Mouse (Mus musculus) spleen, adult 2 months (tissue): ENCODE measurements around the gene Stab1. TPM values are rescaled to one million over a fixed set of nuclear protein-coding genes. Genes with fewer than 3 reads are reported as not detected.
A peak's percentile ranks its signal among the peaks of the same experiment; 100 is the strongest.

Experiments used
- DNase-seq, 2 experiments: peaks; one replicate each; pipeline versions ENCODE4 v3.0.0 to v3.0.0-alpha.2; 2012 to 2021; ENCODE audit warnings: low spot score in 2 of 2, low read depth in 1 of 2
- H3K27ac ChIP-seq: fragments of 200-500 bp; 2 replicates; pipeline ENCODE4 v1.5.1; 2012; ENCODE audit warnings: low read length, inconsistent platforms; ENCODE audit not compliant: insufficient read depth
- H3K27me3 ChIP-seq: fragments of 200-500 bp; 2 replicates; pipeline ENCODE4 v1.6.1; 2012; ENCODE audit warnings: mild to moderate bottlenecking, moderate library complexity, low read length, inconsistent platforms; ENCODE audit not compliant: control insufficient read depth, insufficient read depth
- H3K36me3 ChIP-seq: fragments of 200-500 bp; 2 replicates; pipeline ENCODE4 v1.6.1; 2012; ENCODE audit warnings: mild to moderate bottlenecking, low read length, inconsistent platforms; ENCODE audit not compliant: control insufficient read depth, insufficient read depth
- H3K4me1 ChIP-seq: fragments of 200-500 bp; 2 replicates; pipeline ENCODE4 v1.6.1; 2011; ENCODE audit warnings: inconsistent platforms; ENCODE audit not compliant: control insufficient read depth, insufficient read depth, insufficient read length
- H3K4me3 ChIP-seq: fragments of 200-500 bp; 2 replicates; pipeline ENCODE4 v1.5.1; 2011; ENCODE audit warnings: mild to moderate bottlenecking, inconsistent platforms; ENCODE audit not compliant: insufficient read depth, insufficient read length; ENCODE audit errors: extremely low read depth
- CTCF ChIP-seq: fragments of 200-500 bp; IDR thresholded peaks from 2 replicates; pipeline ENCODE4 v1.5.1; 2011; ENCODE audit warnings: mild to moderate bottlenecking, inconsistent platforms; ENCODE audit not compliant: insufficient read depth, insufficient read length, insufficient replicate concordance; ENCODE audit errors: extremely low read depth
- POLR2A ChIP-seq: fragments of 200-500 bp; IDR thresholded peaks from 2 replicates; pipeline ENCODE4 v1.6.1; 2011; ENCODE audit warnings: low read depth, low read length, inconsistent platforms
- WGBS: fragments of 180-500 bp; shearing (Covaris S2); methylation state at CpG from one replicate; pipeline ENCODE4 v1.1.7; 2018; 5-methylcytosine and 5-hydroxymethylcytosine counted together
- polyA plus RNA-seq: library from polyadenylated mRNA; depleted of rRNA; stranded (reverse); fragments of >200 nt; gene quantifications from 2 replicates; pipeline ENCODE4 v1.2.3, GENCODE M21; 2012

Gene Stab1
- polyA plus RNA-seq, 1 experiment = 44.3 TPM

DNA sequence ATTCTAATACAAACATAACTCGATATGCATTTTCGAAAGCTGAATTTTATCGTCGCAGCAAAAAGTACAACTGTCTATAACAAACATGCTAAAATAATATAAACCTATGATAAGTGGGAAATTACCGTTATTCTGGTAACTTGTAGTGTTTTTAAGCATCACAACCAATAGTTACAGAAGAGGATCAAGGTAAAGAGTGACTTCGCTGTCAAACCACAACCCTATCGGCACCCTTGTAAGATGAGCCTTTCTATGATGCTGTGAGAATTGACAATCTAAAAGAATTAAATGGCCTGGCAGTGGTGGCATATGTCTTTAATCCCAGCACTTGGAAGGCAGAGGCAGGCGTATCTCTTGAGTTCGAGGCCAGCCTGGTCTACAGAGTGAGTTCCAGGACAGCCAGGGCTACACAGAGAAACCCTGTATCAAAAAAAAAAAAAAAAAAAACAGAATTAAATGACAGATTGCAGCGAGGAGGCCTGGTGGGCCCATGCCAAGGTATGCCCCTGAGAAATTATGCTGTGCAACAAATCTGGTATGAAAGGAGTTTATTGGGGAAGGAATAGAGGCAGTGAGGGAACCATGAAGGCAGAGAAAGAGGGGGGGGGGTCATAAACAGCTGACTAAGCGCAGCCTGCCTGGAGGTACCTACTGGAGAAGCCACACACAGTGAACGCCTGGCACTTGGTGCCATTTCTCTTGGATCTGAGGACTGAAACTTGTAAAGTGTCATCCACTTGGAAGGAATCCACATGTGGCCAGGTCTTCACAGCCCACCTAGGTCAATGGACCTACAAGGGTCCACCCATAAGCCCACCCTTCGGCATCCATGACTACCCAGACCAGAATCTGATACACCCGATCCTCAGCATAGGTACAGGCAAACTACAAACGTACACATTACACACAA lies 38.9 kb downstream of the Stab1 start:
- Histone ChIP-seq H3K4me1 (peaks cover 16% of the 10 kb centered on the region), H3K27ac (no peak overlapping the region), H3K36me3 (no peaks in the 10 kb centered on the region), H3K4me3 (peak overlapping the region; percentile 56), H3K27me3 (0 out of 2 replicates have a peak, but pooled peaks cover 1% of the 10 kb centered on the region)
- 61% methylated on average over 15 of the region's 15 CpGs for WGBS
- no peak for DNase-seq
- no peak for TF ChIP-seq CTCF
- TF ChIP-seq POLR2A = no peak

DNA sequence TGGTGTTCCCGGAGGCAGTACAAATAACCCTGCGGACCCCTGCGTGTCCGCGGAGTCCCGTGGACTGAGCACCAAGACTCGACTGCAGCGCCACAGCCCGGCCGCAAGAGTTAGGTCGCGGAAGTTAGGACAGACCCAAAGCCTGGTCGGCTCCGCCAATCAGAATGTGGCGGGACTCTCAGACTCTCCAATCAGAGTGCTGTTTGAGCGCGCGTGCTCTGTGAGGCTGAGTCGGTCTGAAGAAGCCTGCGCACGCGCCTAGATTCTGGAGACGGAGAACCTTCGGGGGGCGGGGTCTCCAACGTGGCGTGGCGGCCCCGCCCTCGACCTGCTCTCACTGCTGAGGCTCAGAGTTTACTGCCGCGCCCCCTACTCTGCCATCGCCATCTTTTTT lies 39.6 kb downstream of the Stab1 start, which contains the start of gene Smim4:
Gene Smim4 (minus strand): TSS at position 131 of the 394 bp plus-strand sequence.
- Histone ChIP-seq H3K36me3 (no peaks in the 10 kb centered on the region), H3K27ac (peak within 1 kb of the TSS; percentile 82), H3K4me3 (peak within 1 kb of the TSS; percentile 82), H3K4me1 (peaks cover 16% of the 10 kb centered on the region), H3K27me3 (0 out of 2 replicates have a peak, but pooled peaks cover 1% of the 10 kb centered on the region)
- peak; percentile 97 to 98 for DNase-seq
- TF ChIP-seq POLR2A (peak; percentile 82), CTCF (peak; percentile 53; the same call in 1 of the 2 replicates)
- under 1% methylated on average over 33 of the region's 33 CpGs for WGBS

DNA sequence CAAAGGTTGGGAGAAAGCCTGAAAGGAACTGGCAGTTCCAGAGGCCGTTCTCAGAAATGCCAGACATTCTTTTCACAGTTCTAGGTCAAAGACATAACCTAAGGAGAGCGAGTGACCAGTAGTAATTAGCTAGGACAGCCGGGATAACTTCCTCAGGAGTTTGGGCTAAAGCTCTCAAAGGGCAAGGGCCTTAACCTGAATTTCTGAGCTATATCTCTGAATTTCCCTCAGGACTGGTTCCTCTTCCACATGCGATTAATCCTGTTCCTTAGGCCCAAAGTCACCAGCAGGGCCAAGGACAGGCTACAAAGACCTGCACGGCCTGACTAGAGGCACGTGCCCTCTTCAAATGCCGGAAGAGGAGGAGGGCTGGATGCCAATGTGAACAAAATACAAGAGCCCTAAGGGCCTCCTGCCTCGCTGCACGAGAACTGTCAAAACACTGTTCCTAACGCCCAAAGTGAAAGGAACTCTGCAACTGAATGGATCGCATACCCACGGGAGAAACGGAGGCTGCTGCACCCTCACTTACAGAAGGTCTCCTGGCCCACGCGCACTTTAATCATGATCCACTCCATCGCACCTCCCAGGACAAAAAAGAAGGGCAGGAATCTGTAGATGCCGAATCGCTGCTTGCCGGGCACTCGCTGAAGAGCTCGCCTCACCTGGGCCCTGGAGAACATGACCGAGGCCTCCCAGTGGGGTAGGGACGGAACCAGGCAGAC lies 40.2 kb downstream of the Stab1 start:
- H3K36me3 ChIP-seq = peaks cover 2% of the 10 kb centered on the region
- H3K27me3 ChIP-seq = 0 out of 2 replicates have a peak, but pooled peaks cover 1% of the 10 kb centered on the region
- no peak for TF ChIP-seq POLR2A
- TF ChIP-seq CTCF = no peak; the same call in 1 of the 2 replicates
- H3K4me3 ChIP-seq = peak overlapping the region; percentile 82
- 1% methylated on average over 23 of the region's 23 CpGs for WGBS
- peak overlapping the region; percentile 82 for H3K27ac ChIP-seq
- peak; percentile 36 to 37 for DNase-seq
- H3K4me1 ChIP-seq = peaks cover 16% of the 10 kb centered on the region

DNA sequence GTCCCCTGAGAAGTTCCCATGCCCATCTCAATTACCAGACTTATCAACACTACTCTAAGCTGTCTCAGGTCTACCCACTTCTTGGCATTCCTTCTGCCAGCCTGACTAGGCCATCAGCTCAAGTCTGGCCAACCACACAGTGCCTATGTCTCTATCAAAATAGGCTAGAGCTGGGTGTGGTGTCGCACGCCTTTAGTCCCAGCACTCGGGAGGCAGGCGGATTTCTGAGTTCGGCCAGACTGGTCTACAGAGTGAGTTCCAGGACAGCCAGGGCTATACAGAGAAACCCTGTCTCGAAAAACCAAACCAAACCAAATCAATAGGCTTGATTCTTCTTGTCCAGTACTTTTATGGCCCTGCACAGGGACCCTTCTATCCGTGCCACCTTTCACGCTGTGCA lies 41.6 kb downstream of the Stab1 start:
- Histone ChIP-seq H3K4me3 (no peak overlapping the region), H3K27ac (no peak overlapping the region), H3K36me3 (peaks cover 3% of the 10 kb centered on the region), H3K27me3 (0 out of 2 replicates have a peak, but pooled peaks cover 1% of the 10 kb centered on the region), H3K4me1 (peaks cover 16% of the 10 kb centered on the region)
- 89% methylated on average over 8 of the region's 8 CpGs for WGBS
- TF ChIP-seq POLR2A = no peak
- TF ChIP-seq CTCF = no peak
- DNase-seq = no peak

GRCm38 (mm10) chr14:31125106-31126075 lies 43.0 kb downstream of the Stab1 start:
- peaks cover 5% of the 10 kb centered on the region for H3K4me1 ChIP-seq
- WGBS = 84% methylated on average over 9 of the region's 9 CpGs
- peaks cover 3% of the 10 kb centered on the region for H3K36me3 ChIP-seq
- no peaks in the 10 kb centered on the region for H3K27me3 ChIP-seq
- H3K27ac ChIP-seq = no peak overlapping the region
- TF ChIP-seq CTCF (no peak), POLR2A (no peak)
- DNase-seq = no peak
- no peak overlapping the region for H3K4me3 ChIP-seq

- no peak overlapping the region for H3K4me3 ChIP-seq
- no peak for TF ChIP-seq CTCF
- no peak for TF ChIP-seq POLR2A
- no peak for DNase-seq
- peaks cover 28% of the 10 kb centered on the region for H3K36me3 ChIP-seq
- H3K4me1 ChIP-seq = no peaks in the 10 kb centered on the region
- 69% methylated on average over 2 of the region's 2 CpGs for WGBS
- H3K27ac ChIP-seq = no peak overlapping the region
- H3K27me3 ChIP-seq = no peaks in the 10 kb centered on the region
Observed at GRCm38 (mm10) chr14:31115522-31115921, 52.9 kb downstream of the Stab1 start.
